Mouse (Mus musculus) liver, embryonic 13.5 days (tissue): ENCODE results near the gene Rap1gap2. TPM values are rescaled to one million over a fixed set of nuclear protein-coding genes. Genes with fewer than 3 reads are reported as not detected.
"Not testable (repeated sequence)": the region's sequence is repeated elsewhere in the genome, so short reads cannot be mapped to it uniquely, and the experiment has no call there.

Experiments
- ATAC-seq: fragments of 200-750 bp; cut with Nextera tagmentation; 2 replicates; pipeline ENCODE4 v1.8.0; 2017; ENCODE audit warnings: low read depth, mild to moderate bottlenecking, moderate number of reproducible peaks, moderate library complexity
- DNase-seq: peaks from one replicate; pipeline ENCODE4 v3.0.0; 2022
- H3K27ac ChIP-seq: fragments of 300-500 bp; sonication (generic); 2 replicates; pipeline ENCODE4 v1.5.1; 2015; ENCODE audit warnings: moderate library complexity, mild to moderate bottlenecking, inconsistent platforms
- H3K27me3 ChIP-seq: fragments of 300-500 bp; sonication (generic); 2 replicates; pipeline ENCODE4 v1.6.1; 2015; ENCODE audit warnings: mild to moderate bottlenecking, inconsistent platforms
- H3K36me3 ChIP-seq: fragments of 300-500 bp; sonication (generic); 2 replicates; pipeline ENCODE4 v1.6.1; 2015; ENCODE audit warnings: mild to moderate bottlenecking, inconsistent platforms
- H3K4me1 ChIP-seq: fragments of 300-500 bp; sonication (generic); replicated peaks from 2 replicates; pipeline ENCODE4 v1.6.1; 2015; ENCODE audit warnings: inconsistent platforms
- H3K4me2 ChIP-seq: fragments of 300-500 bp; sonication (generic); 2 replicates; pipeline ENCODE4 v1.6.1; 2015; ENCODE audit warnings: inconsistent platforms, mild to moderate bottlenecking, moderate library complexity
- H3K4me3 ChIP-seq: fragments of 300-500 bp; sonication (generic); replicated peaks from 2 replicates; pipeline ENCODE4 v1.5.1; 2015; ENCODE audit warnings: mild to moderate bottlenecking, inconsistent platforms
- H3K9ac ChIP-seq: fragments of 300-500 bp; sonication (generic); 2 replicates; pipeline ENCODE4 v1.6.1; 2015; ENCODE audit warnings: mild to moderate bottlenecking, inconsistent platforms
- H3K9me3 ChIP-seq: fragments of 300-500 bp; sonication (generic); replicated peaks from 2 replicates; pipeline ENCODE4 v1.6.1; 2016; ENCODE audit warnings: inconsistent platforms
- WGBS: fragments of 180-500 bp; shearing (Covaris S2); methylation state at CpG from one replicate; pipeline ENCODE4 v1.1.7; 2015; ENCODE audit not compliant: insufficient replicate concordance; 5-methylcytosine and 5-hydroxymethylcytosine counted together
- polyA plus RNA-seq: library from polyadenylated mRNA; unstranded; fragments of >200 nt; fragmentation: Nextera tagmentation; extraction: Ambion mirVana; gene quantifications from 2 replicates; pipeline ENCODE4 v1.2.1, GENCODE M21; 2015

The Rap1gap2 gene
- polyA plus RNA-seq, 1 experiment from 2014 or later: 0.77 TPM

GRCm38 (mm10) chr11:74590239-74590596 is 20.5 kb downstream of the Rap1gap2 start:
- peak overlapping the region; percentile 32 for H3K4me3 ChIP-seq

GRCm38 (mm10) chr11:74589401-74590238 is 21.1 kb downstream of the Rap1gap2 start:
- no peak overlapping the region for H3K9ac ChIP-seq
- WGBS: 5% methylated on average over 66 of the region's 66 CpGs

More at GRCm38 (mm10) chr11:74590239-74590596, 20.5 kb downstream of the Rap1gap2 start:
- no peaks in the 10 kb centered on the region for H3K36me3 ChIP-seq
- peaks cover 85% of the 10 kb centered on the region for H3K27me3 ChIP-seq
- no peak overlapping the region for H3K9ac ChIP-seq
- H3K9me3 ChIP-seq: no peaks in the 10 kb centered on the region
- ATAC-seq: no peak
- H3K4me1 ChIP-seq: no peaks in the 10 kb centered on the region; the same call in 1 of the 2 replicates
- no peak for DNase-seq
- WGBS: 3% methylated on average over 25 of the region's 25 CpGs
- no peak overlapping the region for H3K27ac ChIP-seq
- peak overlapping the region; percentile 44 for H3K4me2 ChIP-seq

GRCm38 (mm10) chr11:74586401-74586800 is 24.3 kb downstream of the Rap1gap2 start:
- Histone ChIP-seq H3K4me2 (no peak overlapping the region), H3K4me1 (peaks cover 20% of the 10 kb centered on the region), H3K27ac (no peak overlapping the region), H3K4me3 (no peak overlapping the region), H3K36me3 (no peaks in the 10 kb centered on the region), H3K27me3 (peaks cover 73% of the 10 kb centered on the region), H3K9me3 (no peaks in the 10 kb centered on the region), H3K9ac (no peak overlapping the region)
- DNase-seq (no peak), ATAC-seq (no peak)
- WGBS: 60% methylated on average over 5 of the region's 5 CpGs

More at GRCm38 (mm10) chr11:74589401-74590238, 21.1 kb downstream of the Rap1gap2 start:
- peak overlapping the region; percentile 32 for H3K4me3 ChIP-seq
- ATAC-seq: no peak
- no peaks in the 10 kb centered on the region for H3K36me3 ChIP-seq
- peaks cover 1% of the 10 kb centered on the region for H3K4me1 ChIP-seq
- H3K9me3 ChIP-seq: no peaks in the 10 kb centered on the region
- H3K4me2 ChIP-seq: peak overlapping the region; percentile 44
- H3K27ac ChIP-seq: no peak overlapping the region
- H3K27me3 ChIP-seq: peaks cover 88% of the 10 kb centered on the region
- DNase-seq: no peak

- H3K4me1 ChIP-seq: peaks cover 26% of the 10 kb centered on the region
- H3K9me3 ChIP-seq: no peaks in the 10 kb centered on the region
- peaks cover 60% of the 10 kb centered on the region for H3K27me3 ChIP-seq
- no peak overlapping the region for H3K9ac ChIP-seq
- H3K27ac ChIP-seq: no peak overlapping the region
- 54% methylated on average over 10 of the region's 10 CpGs for WGBS
- peak; percentile 38 for DNase-seq
- H3K36me3 ChIP-seq: no peaks in the 10 kb centered on the region
- H3K4me3 ChIP-seq: no peak overlapping the region
- no peak overlapping the region for H3K4me2 ChIP-seq
- no peak for ATAC-seq
Measured at GRCm38 (mm10) chr11:74584946-74585723, 25.6 kb downstream of the Rap1gap2 start.

GRCm38 (mm10) chr11:74583824-74584349 is 26.8 kb downstream of the Rap1gap2 start:
- H3K9me3 ChIP-seq: no peaks in the 10 kb centered on the region
- peaks cover 47% of the 10 kb centered on the region for H3K27me3 ChIP-seq
- no peaks in the 10 kb centered on the region for H3K36me3 ChIP-seq
- no peak overlapping the region for H3K4me2 ChIP-seq
- 38% methylated on average over 7 of the region's 7 CpGs for WGBS
- no peak overlapping the region for H3K27ac ChIP-seq
- no peak overlapping the region for H3K4me3 ChIP-seq
- H3K4me1 ChIP-seq: peaks cover 38% of the 10 kb centered on the region
- no peak for DNase-seq
- peak; percentile 62 for ATAC-seq
- no peak overlapping the region for H3K9ac ChIP-seq

GRCm38 (mm10) chr11:74582464-74582863 is 28.3 kb downstream of the Rap1gap2 start:
- peaks cover 51% of the 10 kb centered on the region for H3K4me1 ChIP-seq
- ATAC-seq: no peak
- peaks cover 33% of the 10 kb centered on the region for H3K27me3 ChIP-seq
- no peak for DNase-seq
- H3K4me3 ChIP-seq: no peak overlapping the region
- 77% methylated on average over 3 of the region's 3 CpGs for WGBS
- no peak overlapping the region for H3K27ac ChIP-seq
- no peak overlapping the region for H3K9ac ChIP-seq
- H3K4me2 ChIP-seq: no peak overlapping the region
- H3K36me3 ChIP-seq: no peaks in the 10 kb centered on the region
- no peaks in the 10 kb centered on the region for H3K9me3 ChIP-seq

GRCm38 (mm10) chr11:74581333-74581732 is 29.4 kb downstream of the Rap1gap2 start:
- H3K36me3 ChIP-seq, H3K4me3 ChIP-seq, DNase-seq, ATAC-seq, H3K9me3 ChIP-seq, H3K9ac ChIP-seq, H3K4me2 ChIP-seq, H3K27ac ChIP-seq: not testable (repeated sequence)
- Histone ChIP-seq H3K4me1 (peaks cover 62% of the 10 kb centered on the region), H3K27me3 (peaks cover 24% of the 10 kb centered on the region)
- 26% methylated on average over 4 of the region's 4 CpGs for WGBS

GRCm38 (mm10) chr11:74577068-74577467 is 33.6 kb downstream of the Rap1gap2 start:
- DNase-seq: peak; percentile 79
- ATAC-seq: peak; percentile 84
- no peaks in the 10 kb centered on the region for H3K27me3 ChIP-seq
- no peaks in the 10 kb centered on the region for H3K9me3 ChIP-seq
- H3K4me2 ChIP-seq: peak overlapping the region; percentile 65
- H3K27ac ChIP-seq: peak overlapping the region; percentile 99
- 8% methylated on average over 3 of the region's 3 CpGs for WGBS
- no peaks in the 10 kb centered on the region for H3K36me3 ChIP-seq
- H3K9ac ChIP-seq: peak overlapping the region; percentile 69
- H3K4me1 ChIP-seq: peaks cover 85% of the 10 kb centered on the region
- H3K4me3 ChIP-seq: peak overlapping the region; percentile 33

- WGBS: 29% methylated on average over 3 of the region's 3 CpGs
- DNase-seq: peak; percentile 37
- Histone ChIP-seq H3K4me2 (peak overlapping the region; percentile 65), H3K4me1 (peaks cover 96% of the 10 kb centered on the region), H3K9ac (peak overlapping the region; percentile 69), H3K27me3 (no peaks in the 10 kb centered on the region), H3K27ac (peak overlapping the region; percentile 99), H3K4me3 (no peak overlapping the region), H3K9me3 (no peaks in the 10 kb centered on the region), H3K36me3 (no peaks in the 10 kb centered on the region)
- peak; percentile 53 for ATAC-seq
Measured at GRCm38 (mm10) chr11:74575940-74576339, 34.8 kb downstream of the Rap1gap2 start.

GRCm38 (mm10) chr11:74574768-74575434 is 35.8 kb downstream of the Rap1gap2 start:
- Histone ChIP-seq H3K27ac (peak overlapping the region; percentile 99), H3K9ac (peak overlapping the region; percentile 69), H3K4me1 (peaks cover 97% of the 10 kb centered on the region), H3K9me3 (no peaks in the 10 kb centered on the region), H3K4me2 (peak overlapping the region; percentile 65), H3K27me3 (no peaks in the 10 kb centered on the region), H3K4me3 (no peak overlapping the region), H3K36me3 (no peaks in the 10 kb centered on the region)
- 33% methylated on average over 4 of the region's 4 CpGs for WGBS
- DNase-seq: peak; percentile 57
- peak; percentile 41 for ATAC-seq
